Mouse (Mus musculus) right cerebral cortex, adult 2 months (tissue): ENCODE results near the gene Slc25a21.

ENCODE experiments used
- DNase-seq, 2 experiments: peaks; one replicate each; pipeline ENCODE4 v3.0.0; 2021 to 2022; ENCODE audit warnings: low spot score in 2 of 2

The Slc25a21 gene

DNA sequence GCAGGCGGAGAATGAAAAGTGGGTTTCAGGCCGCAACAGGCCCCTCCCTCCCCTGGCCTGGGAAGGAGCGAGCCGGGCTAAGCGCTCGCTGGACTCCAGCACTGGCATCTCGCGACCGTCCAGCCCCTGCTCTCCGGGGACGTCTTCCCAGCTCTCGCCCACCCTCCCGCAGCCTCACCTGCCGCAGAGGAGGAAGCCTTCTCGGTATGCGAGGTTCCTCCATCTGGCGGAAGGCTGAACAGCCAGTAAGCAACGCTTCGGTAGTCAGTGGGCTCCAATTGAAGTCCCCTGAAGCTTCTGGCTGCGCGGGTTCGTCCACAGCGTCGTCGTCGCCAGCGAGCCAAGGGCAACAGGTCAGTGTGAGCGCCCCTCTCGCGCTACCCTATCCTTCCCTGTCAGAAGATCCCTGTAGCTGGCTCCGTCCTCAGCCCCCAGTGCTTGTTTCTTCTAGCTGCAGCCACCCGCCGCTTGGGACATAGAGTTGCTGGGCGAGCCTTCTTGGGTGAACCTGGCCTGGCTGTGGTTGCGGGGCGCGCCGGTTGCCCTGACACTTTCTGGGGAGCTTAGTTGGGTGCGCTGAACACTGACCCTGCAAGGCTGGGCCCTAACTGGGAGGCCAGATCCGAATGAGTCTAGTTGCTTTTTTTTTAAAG lies 505.7 kb downstream of the Slc25a21 start, which contains the start of gene Pax9:
Gene Pax9 (plus strand): TSS at position 341 of the 653 bp plus-strand sequence.
- no peak for DNase-seq

DNA sequence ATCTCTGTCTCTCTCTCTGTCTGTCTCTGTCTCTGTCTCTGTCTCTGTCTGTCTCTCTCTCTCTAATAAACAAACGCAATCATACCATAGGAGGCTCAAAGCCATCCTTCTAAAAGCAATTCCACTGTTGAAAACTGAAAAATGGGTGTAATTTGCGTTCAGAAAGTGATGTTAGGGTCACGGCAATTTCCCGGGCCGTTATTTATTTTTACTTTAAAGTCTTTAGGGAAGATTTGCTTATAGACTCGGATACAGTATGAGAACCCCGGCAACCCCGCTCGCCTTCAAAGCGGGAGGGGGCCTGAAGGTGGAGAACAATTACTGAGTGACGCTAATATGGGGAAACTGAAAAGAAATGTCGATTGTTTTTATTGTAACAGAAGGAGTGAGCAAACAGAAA lies 506.3 kb downstream of the Slc25a21 start:
- DNase-seq: no peak

GRCm38 (mm10) chr12:56690366-56690765 lies 506.9 kb downstream of the Slc25a21 start:
- DNase-seq: no peak

- DNase-seq: no peak
Measured at GRCm38 (mm10) chr12:56689736-56690135, 507.5 kb downstream of the Slc25a21 start.

GRCm38 (mm10) chr12:56689331-56689730 lies 507.9 kb downstream of the Slc25a21 start:
- no peak for DNase-seq

DNA sequence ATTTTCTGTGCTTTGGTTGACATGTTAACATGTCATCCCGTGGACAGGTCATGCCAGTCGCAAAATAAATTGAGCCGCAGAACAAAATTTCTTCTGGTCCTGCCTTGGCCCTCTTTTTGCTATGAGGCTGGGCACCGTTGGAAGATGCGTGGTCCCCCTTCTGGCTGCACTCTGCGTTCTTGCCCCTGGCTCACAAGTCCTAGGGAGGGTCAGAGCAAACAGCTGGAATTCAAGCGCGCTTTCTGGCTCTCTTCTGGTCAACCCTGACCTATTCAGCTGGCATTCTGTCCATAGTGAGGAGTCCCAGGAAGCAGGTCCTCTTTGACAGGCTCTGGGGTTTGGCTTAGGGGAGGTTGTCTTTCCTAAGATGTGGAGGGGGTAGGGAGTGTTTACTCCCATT lies 508.4 kb downstream of the Slc25a21 start:
- no peak for DNase-seq

DNA sequence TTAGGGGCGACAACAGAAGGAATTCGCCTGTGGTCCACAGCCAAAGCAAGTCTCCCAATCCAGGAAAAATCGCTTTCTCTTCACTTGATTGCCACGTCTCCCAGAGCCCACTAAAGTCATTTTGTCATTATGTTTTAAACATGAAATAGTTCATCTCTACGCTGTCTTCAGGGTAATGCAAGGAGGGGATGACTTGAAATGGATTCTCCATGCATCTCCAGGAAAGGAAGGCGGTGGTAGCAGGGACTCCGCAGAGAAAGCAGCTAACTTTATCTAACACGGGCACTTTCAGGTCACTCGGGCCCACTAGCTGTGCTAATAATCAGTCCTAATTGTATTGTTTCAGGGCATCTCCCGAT lies 508.8 kb downstream of the Slc25a21 start:
- no peak for DNase-seq

GRCm38 (mm10) chr12:56687640-56688481 lies 509.4 kb downstream of the Slc25a21 start:
- DNase-seq: no peak

DNA sequence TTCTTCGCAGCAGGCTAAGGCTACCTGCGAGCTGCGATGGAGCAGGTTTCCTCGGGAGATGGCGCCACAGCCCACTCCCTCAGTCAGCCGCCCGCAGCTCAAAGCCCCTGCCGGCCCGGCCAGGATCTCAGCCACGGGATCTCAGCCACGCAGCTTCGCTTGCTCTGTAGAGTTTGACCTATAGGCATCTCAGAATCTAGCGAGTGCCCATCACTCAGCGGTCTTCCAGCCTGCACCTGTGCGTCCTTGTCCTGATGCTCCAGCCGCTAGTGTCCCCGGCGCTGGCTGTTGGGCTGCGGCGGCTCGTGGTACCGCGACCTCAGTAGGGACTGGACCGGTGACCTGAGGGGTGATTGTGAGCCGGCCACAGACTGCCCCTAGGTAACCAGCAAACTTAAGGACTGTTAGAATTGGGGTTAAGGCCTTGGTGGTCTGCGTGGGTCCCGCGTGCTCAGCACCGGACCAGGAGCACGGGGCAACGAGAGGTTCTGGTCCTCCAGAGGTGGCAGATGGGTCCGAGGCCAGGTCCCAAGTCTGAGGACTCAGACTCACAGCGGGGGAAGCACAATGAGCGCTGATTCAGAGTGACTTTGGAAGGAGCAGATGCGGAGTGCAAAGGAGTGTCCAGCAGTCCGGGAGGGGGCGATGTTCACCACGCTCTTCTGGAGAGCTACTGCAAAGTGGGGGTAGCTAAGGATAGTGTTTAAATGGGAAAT lies 516.0 kb downstream of the Slc25a21 start:
- DNase-seq: no peak

DNA sequence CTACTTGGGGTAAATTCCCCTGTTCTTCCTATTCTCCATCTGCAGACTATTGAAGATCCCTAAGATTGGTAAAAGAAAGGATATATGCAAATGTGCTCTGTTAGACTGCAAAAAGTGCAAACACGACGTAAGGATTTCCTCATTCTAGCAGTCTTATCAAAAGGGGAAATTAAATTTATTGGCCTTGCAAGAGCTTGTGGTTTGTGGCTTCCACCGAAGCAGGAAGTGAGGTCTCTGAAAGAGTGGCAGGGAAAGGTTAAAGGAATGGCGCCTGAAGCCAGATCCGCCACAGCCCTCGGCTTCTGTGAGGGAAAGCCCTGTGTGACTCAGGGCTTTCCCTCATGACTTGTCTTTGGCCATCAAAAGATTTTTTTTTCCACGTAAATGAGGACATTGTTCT lies 519.7 kb downstream of the Slc25a21 start:
- DNase-seq: no peak

DNA sequence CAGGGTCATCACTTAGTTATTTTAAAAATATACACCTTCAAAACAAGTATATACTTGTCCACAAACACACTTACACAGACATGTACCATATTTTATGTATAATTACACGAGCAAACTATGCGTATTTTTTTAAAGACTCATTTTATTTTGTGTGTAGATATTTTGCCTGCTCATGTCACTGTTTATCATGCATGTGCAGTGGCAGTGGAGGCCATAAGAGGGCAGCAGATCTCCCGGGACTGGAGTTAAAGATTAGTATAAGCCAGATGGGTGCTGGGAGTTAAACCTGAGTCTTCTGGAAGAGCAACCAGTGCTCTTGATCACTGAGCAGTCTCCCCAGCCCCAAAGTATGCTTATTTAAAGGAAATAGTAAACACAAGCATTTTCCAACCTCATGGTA lies 522.5 kb downstream of the Slc25a21 start:
- no peak for DNase-seq

DNA sequence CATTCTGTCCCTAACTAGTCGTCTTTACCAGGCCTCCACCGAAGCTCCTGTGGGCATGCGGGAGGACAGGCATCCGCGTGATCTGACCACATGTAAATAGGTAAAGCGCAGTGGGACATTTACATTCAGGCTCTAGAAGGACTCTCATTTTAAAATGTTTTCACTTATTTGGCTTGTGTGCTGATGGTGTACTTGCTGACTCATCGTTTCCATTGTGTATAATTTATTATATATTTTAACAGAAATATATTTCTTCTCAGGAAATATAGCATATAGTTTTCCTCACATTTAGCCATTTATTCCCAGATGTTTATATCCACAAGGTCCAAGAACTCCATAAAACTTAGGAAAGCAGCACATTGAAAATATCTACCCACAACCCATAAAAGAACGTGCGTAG lies 526.5 kb downstream of the Slc25a21 start:
- no peak for DNase-seq

DNA sequence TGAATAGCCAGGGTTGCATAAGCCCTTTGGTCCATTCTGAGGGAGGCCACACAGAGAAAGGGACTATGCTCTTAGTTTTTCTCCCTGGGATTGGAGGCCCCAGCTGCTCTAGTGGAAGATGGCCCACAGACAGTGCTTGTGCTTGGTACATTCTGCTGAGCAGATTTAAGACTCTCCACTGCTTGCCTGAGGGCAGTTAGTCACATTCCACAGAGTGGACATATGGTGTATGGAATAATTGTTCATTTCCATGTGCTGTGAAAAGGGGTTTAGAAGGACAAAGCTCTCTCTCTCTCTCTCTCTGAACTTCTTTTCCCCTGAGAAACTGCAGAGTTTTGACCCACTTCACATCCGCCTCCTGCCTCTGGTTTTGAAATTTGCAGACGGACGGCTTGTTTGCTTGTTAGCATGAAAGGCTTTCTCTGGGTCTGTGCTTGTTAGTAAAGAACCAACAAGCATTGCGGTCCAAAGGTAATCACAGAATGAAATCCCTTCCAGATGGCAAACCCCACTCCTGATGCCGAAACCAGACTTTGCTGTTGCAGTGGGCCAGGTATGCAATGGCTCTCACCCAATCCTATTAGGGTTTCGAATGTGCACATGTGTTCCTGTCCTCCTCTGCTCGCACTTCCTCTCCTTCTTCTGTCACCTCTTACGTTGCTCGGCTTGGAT lies 527.7 kb downstream of the Slc25a21 start:
- DNase-seq: no peak
